Mouse (Mus musculus): ENCODE measurements around the gene Tomm20.

GRCm38 (mm10) chr8:126917179-126917905, 28.3 kb downstream of the Tomm20 start:
- TF ChIP-seq CTCF (IDR thresholded peaks at IDR 0.05; ENCODE audit: low read depth, low read length) (no peak), POLR2A (IDR thresholded peaks at IDR 0.05; ENCODE audit: extremely low read depth, insufficient read depth, low read length) (no peak)
